In genomic region chr2:90744285-90745052, GRCm38 (mm10) we compare ENCODE assay signal across 1 mouse cellular context.
TF ChIP-seq lines count a peak whose summit lies in the region.

No protein-coding gene starts in this region.

TF ChIP-seq in CH12.LX, 34 proteins besides CTCF, POLR2A, EP300 and RAD21 (continued from another document):
- 0 out of 2 replicates have a peak, but pooled peaks have one; percentile 59 for TF ChIP-seq TBP (conservative IDR thresholded peaks at IDR 0.05; ENCODE audit: low read depth, low read length)
- TF ChIP-seq MAFK (IDR thresholded peaks at IDR 0.05; ENCODE audit: insufficient replicate concordance, low read length): 0 out of 2 replicates have a peak, but pooled peaks have one; percentile 15
- TF ChIP-seq CHD2 (IDR thresholded peaks at IDR 0.05; ENCODE audit: low read length): no peak
- TF ChIP-seq CHD1 (IDR thresholded peaks at IDR 0.05; ENCODE audit: low read depth, low read length): peak; percentile 92
- no peak for TF ChIP-seq PAX5 (IDR thresholded peaks at IDR 0.05; ENCODE audit: low read length)
- peak; percentile 72 for TF ChIP-seq POLR2AphosphoS2 (IDR thresholded peaks at IDR 0.05; ENCODE audit: low read depth, low read length)
- TF ChIP-seq E2F4 (IDR thresholded peaks at IDR 0.05; ENCODE audit: insufficient replicate concordance, low read depth, low read length): no peak
- TF ChIP-seq USF2 (conservative IDR thresholded peaks at IDR 0.05; ENCODE audit: low read depth, low read length): no peak
- 0 out of 2 replicates have a peak, but pooled peaks have one; percentile 32 for TF ChIP-seq NELFE (IDR thresholded peaks at IDR 0.05; ENCODE audit: low read depth, low read length)
- TF ChIP-seq HCFC1 (IDR thresholded peaks at IDR 0.05; ENCODE audit: low read depth, low read length): peak; percentile 28; the same call in 1 of the 2 replicates
- TF ChIP-seq MEF2A (IDR thresholded peaks at IDR 0.05; ENCODE audit: borderline replicate concordance, low read depth, low read length): peak; percentile 29; the same call in 1 of the 2 replicates
- TF ChIP-seq TCF12 (IDR thresholded peaks at IDR 0.05; ENCODE audit: low read depth, low read length): 0 out of 2 replicates have a peak, but pooled peaks have one; percentile 36
- TF ChIP-seq IRF4 (IDR thresholded peaks at IDR 0.05; ENCODE audit: low read depth, low read length): peak; percentile 36
- TF ChIP-seq ZNF384 (IDR thresholded peaks at IDR 0.05; ENCODE audit: low read depth, low read length): no peak
